Mouse (Mus musculus) bone marrow macrophage, adult 2 months (primary cell): Measurements from ENCODE around the gene Olfr765. TPM values are rescaled to one million over a fixed set of nuclear protein-coding genes. Genes with fewer than 3 reads are reported as not detected.

Experiments used
- H3K27ac ChIP-seq: 2 replicates; pipeline ENCODE4 v1.5.1; 2012; ENCODE audit warnings: low read depth, low read length; ENCODE audit not compliant: insufficient read depth
- H3K4me1 ChIP-seq: 2 replicates; pipeline ENCODE4 v1.6.1; 2012; ENCODE audit warnings: low read length; ENCODE audit not compliant: control insufficient read depth, insufficient read depth
- H3K4me3 ChIP-seq: 2 replicates; pipeline ENCODE4 v1.5.1; 2012; ENCODE audit warnings: mild to moderate bottlenecking, low read length, moderate library complexity; ENCODE audit not compliant: insufficient read depth
- CTCF ChIP-seq: IDR thresholded peaks from 2 replicates; pipeline ENCODE4 v1.5.1; 2012; ENCODE audit warnings: low read depth, mild to moderate bottlenecking, low read length, moderate library complexity
- POLR2A ChIP-seq: IDR thresholded peaks from 2 replicates; pipeline ENCODE4 v1.6.1; 2012; ENCODE audit warnings: mild to moderate bottlenecking, low read depth, low read length, borderline replicate concordance
- polyA plus RNA-seq: library from polyadenylated mRNA; stranded (reverse); fragments of >200 nt; gene quantifications from 2 replicates; pipeline ENCODE4 v1.2.4, GENCODE M21; 2012; ENCODE audit not compliant: missing spikeins, insufficient read depth, insufficient read length

Gene Olfr765
- polyA plus RNA-seq, 1 experiment = not detected

GRCm38 (mm10) chr10:129004032-129004920 is 45.5 kb downstream of the Olfr765 start:
- TF ChIP-seq CTCF (no peak), POLR2A (no peak)
- H3K27ac ChIP-seq = no peak overlapping the region
- H3K4me3 ChIP-seq = no peak overlapping the region
- H3K4me1 ChIP-seq = peaks cover 8% of the 10 kb centered on the region

GRCm38 (mm10) chr10:128996523-128997040 is 53.2 kb downstream of the Olfr765 start:
- Histone ChIP-seq H3K4me1 (no peaks in the 10 kb centered on the region), H3K27ac (no peak overlapping the region), H3K4me3 (no peak overlapping the region)
- TF ChIP-seq CTCF (no peak), POLR2A (no peak)

GRCm38 (mm10) chr10:128995796-128996195 is 54.0 kb downstream of the Olfr765 start:
- TF ChIP-seq POLR2A (no peak), CTCF (no peak)
- H3K4me3 ChIP-seq = no peak overlapping the region
- no peak overlapping the region for H3K27ac ChIP-seq
- H3K4me1 ChIP-seq = peaks cover 5% of the 10 kb centered on the region

Other genes with a start within 250 kb of the Olfr765 start
- 65.2 and 65.7 TPM in 2 replicates for gene Dnajc14, start 245.9 kb downstream of the Olfr765 start, polyA plus RNA-seq
- gene Tmem198b, start 245.6 kb downstream of the Olfr765 start, polyA plus RNA-seq = 14.3 and 18.0 TPM in 2 replicates
- gene Sarnp, start 232.7 kb downstream of the Olfr765 start, polyA plus RNA-seq = 62.2 and 81.9 TPM in 2 replicates
- gene Ormdl2, start 228.4 kb downstream of the Olfr765 start, polyA plus RNA-seq = 78.1 and 83.5 TPM in 2 replicates
- not detected in 2 replicates for gene Gdf11, start 158.3 kb downstream of the Olfr765 start, polyA plus RNA-seq
- 751 and 791 TPM in 2 replicates for gene Cd63, start 149.0 kb downstream of the Olfr765 start, polyA plus RNA-seq
- 4.6 and 7.5 TPM in 2 replicates for gene Rdh5, start 127.1 kb downstream of the Olfr765 start, polyA plus RNA-seq
- gene Bloc1s1, start 126.0 kb downstream of the Olfr765 start, polyA plus RNA-seq = 125 TPM in 2 replicates
- gene Itga7, start 116.2 kb downstream of the Olfr765 start, polyA plus RNA-seq = 0.17 TPM in 1 of 2 replicates, not detected in the other
- gene Mettl7b, start 89.0 kb downstream of the Olfr765 start, polyA plus RNA-seq = not detected in 2 replicates
- gene Olfr9, start 60.6 kb downstream of the Olfr765 start, polyA plus RNA-seq = not detected in 2 replicates
- not detected in 2 replicates for gene Olfr763, start 39.2 kb downstream of the Olfr765 start, polyA plus RNA-seq
- gene Olfr764-ps1, start 10.1 kb downstream of the Olfr765 start, polyA plus RNA-seq = not detected in 2 replicates
- gene Olfr766-ps1, start 19.0 kb upstream of the Olfr765 start, polyA plus RNA-seq = not detected in 2 replicates
- gene Olfr767, start 32.9 kb upstream of the Olfr765 start, polyA plus RNA-seq = not detected in 2 replicates
- gene Olfr768, start 49.4 kb upstream of the Olfr765 start, polyA plus RNA-seq = not detected in 2 replicates
- gene Olfr769, start 67.9 kb upstream of the Olfr765 start, polyA plus RNA-seq = not detected in 2 replicates
- not detected in 2 replicates for gene Olfr770, start 89.0 kb upstream of the Olfr765 start, polyA plus RNA-seq
- gene Olfr771, start 114.8 kb upstream of the Olfr765 start, polyA plus RNA-seq = not detected in 2 replicates
- not detected in 2 replicates for gene Olfr772, start 127.9 kb upstream of the Olfr765 start, polyA plus RNA-seq
- gene Olfr773, start 137.4 kb upstream of the Olfr765 start, polyA plus RNA-seq = not detected in 2 replicates
- gene Olfr774, start 186.2 kb upstream of the Olfr765 start, polyA plus RNA-seq = not detected in 2 replicates
- gene Olfr775, start 198.4 kb upstream of the Olfr765 start, polyA plus RNA-seq = not detected in 2 replicates
- gene Olfr776, start 209.1 kb upstream of the Olfr765 start, polyA plus RNA-seq = not detected in 2 replicates
- gene Olfr777, start 221.5 kb upstream of the Olfr765 start, polyA plus RNA-seq = 0.15 TPM in 1 of 2 replicates, not detected in the other